Mouse (Mus musculus) neutrophil, adult 83 days (primary cell): ENCODE results near the gene Mvp. TPM values are rescaled to one million over a fixed set of nuclear protein-coding genes. Genes with fewer than 3 reads are reported as not detected.

Experiments
- total RNA-seq, 2 experiments: library from RNA; stranded (reverse); gene quantifications; one replicate each; pipeline ENCODE4 v1.2.4; 2023

The Mvp gene
- total RNA-seq, result 10 to 100 TPM; 41.8 to 47.1 TPM

GRCm38 (mm10) chr7:127014320-127014719 is at the start of gene Mvp:
Mvp (minus strand) TSS chr7:127014621.

GRCm38 (mm10) chr7:127041851-127042672 is 27.6 kb upstream of the Mvp start, which contains the start of gene Kif22:
Kif22 (minus strand) TSS chr7:127042471.

GRCm38 (mm10) chr7:127026984-127027726 is 12.7 kb upstream of the Mvp start, which contains the start of gene Maz:
Maz (minus strand) TSS chr7:127027037.

GRCm38 (mm10) chr7:127020901-127021562 is 6.6 kb upstream of the Mvp start, which contains the start of the genes Gm42742 and Prrt2:
Gm42742 (minus strand) TSS chr7:127021097.
Prrt2 (minus strand) TSS chr7:127021211.

GRCm38 (mm10) chr7:127016971-127017949 is 2.8 kb upstream of the Mvp start, which contains the start of gene Pagr1a:
Pagr1a (minus strand) TSS chr7:127017352.

GRCm38 (mm10) chr7:127016481-127016485 is 1.9 kb upstream of the Mvp start, which contains the start of gene Pagr1b:
Pagr1b (minus strand) TSS chr7:127016484.

GRCm38 (mm10) chr7:126975950-126976866 is 38.2 kb downstream of the Mvp start, which contains the start of gene Cdiptos:
Cdiptos (minus strand) TSS chr7:126976098.

GRCm38 (mm10) chr7:126975893-126975949 is 38.7 kb downstream of the Mvp start, which contains the start of gene Cdipt:
Cdipt (plus strand) TSS chr7:126975914.

GRCm38 (mm10) chr7:126949793-126950646 is 64.4 kb downstream of the Mvp start, which contains the start of gene Sez6l2:
Sez6l2 (plus strand) TSS chr7:126950563.

GRCm38 (mm10) chr7:126949403-126949792 is 65.0 kb downstream of the Mvp start, which contains the start of gene Asphd1:
Asphd1 (minus strand) TSS chr7:126949582.

Other genes starting within 250 kb of the Mvp start
- 10 to 100 TPM; 23.4 to 27.0 TPM for gene Gdpd3, start 248.3 kb downstream of the Mvp start, total RNA-seq
- 100 to 1,000 TPM; 233 to 240 TPM for gene Ypel3, start 237.7 kb downstream of the Mvp start, total RNA-seq
- gene Tbx6, start 233.1 kb downstream of the Mvp start, total RNA-seq, result 1 to 10 TPM; 7.1 to 8.5 TPM
- 100 to 1,000 TPM; 213 to 217 TPM for gene Ppp4c, start 222.1 kb downstream of the Mvp start, total RNA-seq
- gene Fam57b, start 217.0 kb downstream of the Mvp start, total RNA-seq, result not detected
- not detected for gene 4930451I11Rik, start 183.0 kb downstream of the Mvp start, total RNA-seq
- not detected for gene Doc2a, start 167.2 kb downstream of the Mvp start, total RNA-seq
- 10 to 100 TPM; 39.3 to 52.5 TPM for gene Hirip3, start 152.6 kb downstream of the Mvp start, total RNA-seq
- gene Ino80e, start 152.2 kb downstream of the Mvp start, total RNA-seq, result 10 to 100 TPM; 39.7 to 40.9 TPM
- 10 to 100 TPM; 72.6 to 75.0 TPM for gene Taok2, start 129.9 kb downstream of the Mvp start, total RNA-seq
- 10 to 100 TPM; 42.6 to 49.2 TPM for gene Tmem219, start 91.7 kb downstream of the Mvp start, total RNA-seq
- 10 to 100 TPM; 15.5 to 18.1 TPM for gene Kctd13, start 85.7 kb downstream of the Mvp start, total RNA-seq
- gene Asphd1, start 65.0 kb downstream of the Mvp start, total RNA-seq, result not detected
- 1 to 10 TPM in 1 of 2 experiments, under 1 TPM in 1; 0.96 to 2.1 TPM for gene Sez6l2, start 64.1 kb downstream of the Mvp start, total RNA-seq
- 10 to 100 TPM; 65.6 to 77.0 TPM for gene Cdipt, start 38.7 kb downstream of the Mvp start, total RNA-seq
- gene Cdiptos, start 38.5 kb downstream of the Mvp start, total RNA-seq, result 1 to 10 TPM; 1.3 to 2.5 TPM
- 1 to 10 TPM in 1 of 2 experiments, not detected in 1; 8.7 TPM for gene Pagr1b, start 1.9 kb upstream of the Mvp start, total RNA-seq
- 10 to 100 TPM in 1 of 2 experiments, not detected in 1; 11.2 TPM for gene Pagr1a, start 2.7 kb upstream of the Mvp start, total RNA-seq
- gene Gm42742, start 6.5 kb upstream of the Mvp start, total RNA-seq, result 10 to 100 TPM; 23.6 to 31.0 TPM
- gene Prrt2, start 6.6 kb upstream of the Mvp start, total RNA-seq, result under 1 TPM in 1 of 2 experiments, not detected in 1; 0.61 TPM
- 100 to 1,000 TPM; 177 to 194 TPM for gene Maz, start 12.4 kb upstream of the Mvp start, total RNA-seq
- 10 to 100 TPM; 78.1 to 84.3 TPM for gene Kif22, start 27.9 kb upstream of the Mvp start, total RNA-seq
- 1 to 10 TPM; 1.1 to 1.9 TPM for gene Zg16, start 72.7 kb upstream of the Mvp start, total RNA-seq
- 100 to 1,000 TPM; 125 to 140 TPM for gene AI467606, start 76.7 kb upstream of the Mvp start, total RNA-seq
- gene Qprt, start 107.6 kb upstream of the Mvp start, total RNA-seq, result 1 to 10 TPM; 5.4 to 7.0 TPM
- 100 to 1,000 TPM; 133 to 135 TPM for gene Spn, start 123.2 kb upstream of the Mvp start, total RNA-seq
- 10 to 100 TPM; 50.1 to 54.2 TPM for gene Cd2bp2, start 181.4 kb upstream of the Mvp start, total RNA-seq
- gene Tbc1d10b, start 193.8 kb upstream of the Mvp start, total RNA-seq, result 100 to 1,000 TPM; 118 to 135 TPM
- gene Mylpf, start 194.3 kb upstream of the Mvp start, total RNA-seq, result 10 to 100 TPM in 1 of 2 experiments, 1 to 10 TPM in 1; 8.1 to 11.2 TPM
- gene Zfp553, start 218.4 kb upstream of the Mvp start, total RNA-seq, result 1 to 10 TPM; 4.3 TPM
- gene Sept1, start 218.5 kb upstream of the Mvp start, total RNA-seq, result 100 to 1,000 TPM in 1 of 2 experiments, 10 to 100 TPM in 1; 96.1 to 105 TPM
- gene Zfp771, start 229.7 kb upstream of the Mvp start, total RNA-seq, result 1 to 10 TPM; 4.2 to 7.3 TPM
- 10 to 100 TPM; 21.8 to 27.9 TPM for gene Dctpp1, start 246.1 kb upstream of the Mvp start, total RNA-seq